Mouse (Mus musculus): ENCODE measurements around the gene Pitpnm2.

The Pitpnm2 gene

DNA sequence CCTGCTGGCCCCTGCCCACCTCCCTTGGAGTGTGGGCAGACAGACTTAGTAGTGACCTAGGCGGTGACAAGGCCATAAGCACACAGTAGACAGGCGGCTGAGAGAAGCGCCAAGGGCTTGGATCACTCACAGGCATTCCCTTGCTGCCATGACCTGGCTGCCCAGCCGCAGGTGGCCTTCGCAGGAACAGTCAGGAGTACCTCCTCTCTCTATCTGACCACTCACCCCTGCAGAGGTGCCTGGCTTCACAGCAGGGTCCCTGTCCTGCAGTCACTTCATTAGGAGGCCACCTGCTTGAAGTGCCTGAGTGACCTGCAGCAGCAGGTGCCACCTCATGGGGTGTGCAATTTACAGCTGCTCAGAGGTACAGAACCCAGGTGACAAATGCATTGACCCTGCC, 50.4 kb downstream of the Pitpnm2 start:
- DNase-seq: no peak

DNA sequence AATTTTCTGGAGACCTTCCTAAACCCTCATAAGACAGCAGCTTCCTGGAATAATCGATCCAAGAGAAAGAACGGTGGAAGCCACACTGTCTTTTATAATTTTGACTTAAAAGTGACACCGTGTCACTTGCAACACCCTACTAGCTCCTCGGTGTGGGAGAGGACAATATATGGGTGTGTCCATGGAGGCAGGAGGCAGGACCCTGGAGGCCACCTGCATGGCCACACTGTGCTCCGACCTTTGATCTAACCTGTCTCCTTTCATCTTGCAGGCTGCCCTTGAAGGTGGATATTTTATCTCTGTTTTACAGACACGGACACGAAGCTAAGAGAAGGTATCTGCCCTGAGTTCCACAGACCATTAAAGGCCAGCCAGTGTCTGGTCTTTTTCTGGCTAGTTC, 51.1 kb downstream of the Pitpnm2 start:
- DNase-seq: no peak

DNA sequence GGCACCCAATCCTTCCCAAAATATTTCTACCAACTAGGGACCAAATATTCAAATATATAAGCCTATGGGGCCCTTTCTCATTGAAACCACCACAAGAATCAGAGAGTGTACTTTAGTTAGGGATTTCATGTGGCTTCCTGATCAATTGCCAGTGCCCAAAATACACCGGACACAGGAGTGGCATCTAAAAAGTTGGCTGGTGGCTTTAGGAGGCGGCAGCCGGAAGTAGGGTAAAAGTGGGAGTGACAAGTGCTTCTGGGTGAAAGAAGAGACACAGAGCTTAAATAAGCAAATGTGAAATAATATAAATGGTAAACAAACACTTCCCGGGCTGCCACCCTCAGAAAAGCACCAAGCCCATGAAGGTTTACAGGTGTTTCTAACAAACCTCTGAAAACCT, 53.5 kb downstream of the Pitpnm2 start:
- no peak for DNase-seq

DNA sequence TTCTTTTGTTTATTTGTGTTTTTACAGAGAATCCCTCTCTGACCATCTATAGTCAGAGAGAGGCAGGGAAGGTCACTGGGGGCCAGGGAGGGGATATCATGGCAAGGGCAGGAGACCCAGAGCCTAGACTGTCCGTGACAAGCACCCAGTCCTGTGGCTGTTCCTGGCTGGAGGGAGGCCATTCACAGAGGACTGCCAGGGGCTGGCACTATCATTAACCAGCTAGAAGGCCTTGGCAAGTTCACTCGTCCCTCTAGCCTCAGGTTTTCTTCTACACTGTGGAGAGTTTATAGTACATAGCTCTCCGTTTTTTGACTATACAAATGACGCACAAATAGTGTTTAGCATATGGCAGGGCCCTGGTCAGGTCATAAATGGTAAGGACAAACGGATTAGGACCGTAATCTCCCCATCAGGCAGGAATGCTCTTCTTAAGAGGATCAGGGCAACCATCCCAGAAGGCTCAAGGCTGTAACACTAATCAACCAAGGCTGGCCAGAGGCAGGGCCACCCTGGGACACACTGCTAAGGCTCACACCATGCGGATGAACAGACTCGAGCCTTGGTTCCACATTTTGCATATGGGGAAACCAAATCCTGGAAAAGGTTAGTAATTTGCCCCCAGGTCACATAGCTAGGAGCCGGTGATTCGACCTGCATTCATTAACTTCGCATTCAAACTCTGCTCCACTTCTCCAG, 55.0 kb downstream of the Pitpnm2 start:
- DNase-seq: no peak

DNA sequence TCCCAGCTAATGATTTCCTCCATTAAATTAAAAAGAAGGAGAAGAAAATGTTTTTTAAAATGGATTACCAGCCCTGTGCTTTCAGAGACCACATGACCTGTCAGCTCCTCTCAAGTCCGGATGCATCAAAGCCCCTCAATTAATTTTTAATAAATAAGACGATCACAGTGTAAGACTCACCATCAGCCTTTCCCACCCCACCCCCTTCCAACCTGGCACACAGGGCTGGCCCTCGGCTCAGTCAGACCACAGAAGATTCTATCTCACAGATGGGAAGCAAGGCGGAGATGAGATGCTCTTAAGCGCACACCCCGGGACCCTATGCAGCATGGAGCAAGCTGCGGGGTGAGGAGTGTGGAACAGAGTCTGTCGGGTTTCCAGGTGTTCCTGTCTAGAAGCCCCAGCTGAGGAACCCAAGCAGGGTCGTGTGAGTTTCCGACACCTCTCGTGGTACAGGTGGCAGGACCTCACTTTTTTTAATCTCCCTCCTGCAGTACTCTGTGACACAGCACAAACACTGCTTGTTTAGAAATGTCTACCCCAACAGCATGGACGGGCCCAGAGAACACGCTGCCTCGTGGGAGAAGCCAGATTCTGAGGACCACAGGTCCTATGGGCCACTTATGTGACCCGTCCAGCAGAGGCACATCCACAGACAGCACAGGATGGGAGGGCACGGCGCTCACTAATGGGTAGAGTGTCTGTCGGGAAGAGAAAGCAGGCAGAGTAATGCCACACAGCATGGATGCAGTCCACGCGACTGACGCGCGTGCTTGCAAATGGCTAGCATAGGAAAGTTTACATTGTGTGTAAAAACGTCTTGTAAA, 56.1 kb downstream of the Pitpnm2 start:
- no peak for DNase-seq

DNA sequence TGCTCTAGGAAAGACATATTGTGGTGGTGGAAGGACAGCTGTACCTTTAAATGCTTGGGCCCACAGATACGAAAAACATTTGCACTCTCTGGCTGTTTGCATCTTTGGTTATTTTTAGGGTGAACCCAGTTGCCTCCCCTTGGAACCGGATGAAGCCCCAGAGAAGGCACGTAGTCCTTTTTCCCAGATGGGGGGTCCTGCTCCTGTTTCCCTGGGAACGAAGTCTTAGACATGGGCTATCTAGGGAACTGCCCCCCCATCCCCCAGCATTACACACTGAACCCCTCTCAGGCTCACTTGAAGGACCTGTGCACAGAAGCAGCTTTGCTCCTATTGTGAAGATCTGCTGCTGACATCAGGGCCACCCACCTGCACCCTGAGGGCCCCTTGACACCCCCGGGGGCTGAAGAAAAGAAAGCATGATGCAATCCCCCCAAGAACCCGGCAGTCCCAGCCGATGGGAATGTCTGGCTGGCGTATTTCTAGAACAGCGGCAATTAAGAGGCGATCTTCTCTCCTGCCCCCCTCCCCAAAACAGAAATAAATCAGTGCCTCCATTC, 56.8 kb downstream of the Pitpnm2 start:
- DNase-seq: no peak

DNA sequence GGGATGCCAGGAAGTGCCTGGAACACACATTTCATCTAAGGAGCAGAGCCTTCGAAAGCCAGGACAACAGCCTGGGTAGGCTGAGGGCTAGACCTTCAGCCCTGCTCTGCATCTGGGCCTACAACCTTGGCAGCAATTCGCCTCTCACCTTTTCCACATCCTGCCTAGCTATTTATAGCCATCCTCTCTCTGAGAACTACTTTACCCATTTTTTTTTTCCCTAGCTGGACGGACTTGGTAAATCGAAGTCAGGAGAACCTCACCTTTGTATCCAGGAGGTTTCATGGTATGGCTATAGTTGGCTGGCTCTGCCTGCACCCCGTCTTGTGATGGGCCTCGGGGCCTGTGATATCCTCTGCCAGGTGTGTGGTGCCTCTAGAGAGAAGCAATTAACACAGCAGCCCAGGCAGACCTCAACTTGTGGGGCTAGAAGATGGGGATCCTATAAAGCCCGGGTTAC, 57.3 kb downstream of the Pitpnm2 start:
- DNase-seq: no peak

DNA sequence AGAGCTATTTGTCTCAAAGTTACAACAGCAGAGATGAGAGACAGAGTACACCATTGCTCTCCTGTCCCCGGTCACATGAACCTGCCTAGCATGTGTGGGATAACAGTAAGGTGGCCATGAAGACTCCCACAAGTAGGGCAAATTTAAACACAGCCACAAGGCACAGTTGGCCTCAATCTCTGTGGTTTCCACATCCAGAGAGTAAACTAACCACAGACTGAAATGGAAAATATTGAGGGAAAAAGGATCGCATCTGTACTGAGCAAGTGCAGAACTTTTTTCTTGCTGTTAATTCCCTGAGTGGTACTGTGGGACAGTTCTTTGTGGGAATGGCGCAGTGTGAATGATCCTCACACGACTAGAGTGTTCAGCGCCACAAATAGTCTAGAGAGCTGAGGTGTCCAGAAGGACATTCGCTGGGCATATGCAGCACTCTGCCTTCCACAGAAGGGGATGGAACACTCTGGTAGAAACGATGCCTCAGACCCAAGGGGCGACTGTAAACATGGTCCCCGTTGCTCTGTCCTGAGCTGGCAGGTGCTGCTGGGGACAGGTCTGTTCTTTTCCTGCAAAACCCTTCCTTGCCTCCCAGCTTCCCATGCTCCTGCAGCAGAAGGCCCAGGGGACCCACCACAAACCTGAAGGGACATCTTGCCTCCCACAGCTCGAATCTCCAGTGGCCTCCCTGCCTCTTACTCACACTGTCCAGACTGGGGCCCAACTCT, 59.3 kb downstream of the Pitpnm2 start:
- no peak for DNase-seq

DNA sequence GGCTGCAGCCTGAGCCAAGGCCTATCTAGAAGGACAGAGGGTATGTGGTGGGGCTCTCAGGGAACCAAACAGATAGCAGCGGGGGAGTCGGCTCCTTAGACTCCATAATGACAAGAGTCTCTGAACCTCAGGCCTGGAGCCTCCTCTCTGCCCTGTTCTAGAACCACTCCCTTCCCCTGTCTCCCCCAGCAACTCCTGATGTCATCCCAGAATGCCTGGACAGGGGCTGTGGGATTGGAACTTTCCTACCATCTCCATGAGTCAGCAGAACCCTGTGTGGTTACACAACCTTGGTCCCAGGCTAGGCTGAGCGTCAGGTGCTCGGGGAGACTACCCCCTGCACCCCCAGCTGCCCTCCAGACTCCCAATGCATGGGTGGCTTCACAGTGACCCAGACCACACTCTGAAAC, 60.0 kb downstream of the Pitpnm2 start:
- DNase-seq: no peak

DNA sequence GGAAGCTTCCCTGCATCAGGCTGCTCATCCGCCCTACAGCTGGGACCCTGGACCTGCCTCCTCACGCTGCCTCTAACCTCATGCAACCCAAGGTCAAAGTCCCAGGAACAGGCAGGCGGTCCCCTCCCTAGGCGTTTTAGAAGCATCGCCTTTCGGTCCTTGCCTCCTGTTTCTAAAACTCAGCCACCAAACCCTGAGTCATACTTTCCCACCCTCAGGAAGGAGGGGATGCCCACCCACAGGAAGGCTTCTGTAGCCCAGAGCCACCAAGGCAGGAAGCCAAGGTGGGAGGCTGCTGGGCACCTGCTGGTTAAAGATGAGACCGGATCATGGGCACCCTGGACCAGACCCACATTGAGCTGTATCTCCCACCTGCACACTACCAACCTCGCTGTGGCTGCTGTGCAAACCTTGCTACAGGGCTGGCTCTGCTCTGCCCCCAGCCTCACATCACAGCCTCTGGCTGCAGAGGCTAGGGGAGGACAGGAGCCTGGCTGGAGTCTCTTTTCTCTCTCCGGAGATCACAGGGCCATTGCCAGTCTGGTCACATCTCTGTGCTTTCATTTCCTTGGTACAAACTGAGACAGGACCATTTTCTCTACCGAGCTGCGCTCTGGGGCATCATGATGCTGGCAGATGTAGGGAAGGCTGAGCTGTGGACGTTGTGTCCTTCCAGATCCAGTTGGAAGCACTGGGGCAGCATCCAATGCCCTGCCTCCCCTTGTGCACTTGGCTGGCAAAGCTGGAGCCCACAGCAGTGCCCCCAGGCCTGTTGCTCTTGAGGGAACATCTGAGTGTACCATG, 61.9 kb downstream of the Pitpnm2 start:
- DNase-seq: peak; percentile 84

DNA sequence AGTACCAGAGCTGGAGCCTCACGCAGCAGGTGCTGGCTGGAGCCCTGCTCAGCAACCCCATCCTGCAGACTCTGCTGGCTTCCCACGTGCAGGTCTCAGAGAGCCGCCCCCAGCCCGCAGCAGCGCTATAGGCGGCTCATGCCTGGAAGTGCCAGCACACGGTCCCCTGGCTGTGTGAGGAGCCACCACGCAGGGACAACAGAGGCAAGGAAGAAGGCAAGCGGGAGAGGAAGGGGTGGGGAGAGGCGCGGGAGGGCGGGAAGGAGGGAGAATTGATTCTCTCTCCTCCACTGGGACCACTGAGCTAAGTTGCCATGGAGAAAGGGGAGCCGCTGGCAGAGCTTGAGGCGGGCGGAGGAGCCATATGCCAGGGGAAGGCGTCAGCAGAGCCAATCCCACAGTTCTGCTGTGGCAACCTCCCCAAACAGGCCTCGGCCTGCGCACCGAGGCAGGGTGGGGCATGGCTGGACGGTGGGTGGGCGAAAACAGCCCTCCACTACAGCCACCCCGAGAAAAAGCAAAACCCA, 62.5 kb downstream of the Pitpnm2 start:
- peak; percentile 87 for DNase-seq

DNA sequence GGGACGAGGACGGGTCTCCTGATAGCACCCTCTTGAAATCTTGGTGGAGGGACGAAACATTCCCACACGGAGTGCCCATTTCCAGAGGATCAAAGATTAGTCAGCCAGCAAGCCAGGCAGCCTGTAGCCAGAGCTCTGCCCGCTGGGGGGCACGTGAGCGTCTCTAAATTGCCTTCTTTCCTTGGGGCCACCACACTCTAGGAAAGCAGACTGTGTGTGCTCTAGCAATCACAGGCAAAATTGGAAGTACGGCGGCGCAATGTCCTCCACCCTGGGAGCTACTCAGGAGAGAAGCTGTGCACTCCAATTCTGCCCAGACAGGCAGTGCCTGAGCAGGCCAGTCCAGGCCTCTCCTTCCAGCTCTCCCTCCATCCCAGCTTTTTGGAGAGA, 63.1 kb downstream of the Pitpnm2 start:
- DNase-seq: peak; percentile 68

DNA sequence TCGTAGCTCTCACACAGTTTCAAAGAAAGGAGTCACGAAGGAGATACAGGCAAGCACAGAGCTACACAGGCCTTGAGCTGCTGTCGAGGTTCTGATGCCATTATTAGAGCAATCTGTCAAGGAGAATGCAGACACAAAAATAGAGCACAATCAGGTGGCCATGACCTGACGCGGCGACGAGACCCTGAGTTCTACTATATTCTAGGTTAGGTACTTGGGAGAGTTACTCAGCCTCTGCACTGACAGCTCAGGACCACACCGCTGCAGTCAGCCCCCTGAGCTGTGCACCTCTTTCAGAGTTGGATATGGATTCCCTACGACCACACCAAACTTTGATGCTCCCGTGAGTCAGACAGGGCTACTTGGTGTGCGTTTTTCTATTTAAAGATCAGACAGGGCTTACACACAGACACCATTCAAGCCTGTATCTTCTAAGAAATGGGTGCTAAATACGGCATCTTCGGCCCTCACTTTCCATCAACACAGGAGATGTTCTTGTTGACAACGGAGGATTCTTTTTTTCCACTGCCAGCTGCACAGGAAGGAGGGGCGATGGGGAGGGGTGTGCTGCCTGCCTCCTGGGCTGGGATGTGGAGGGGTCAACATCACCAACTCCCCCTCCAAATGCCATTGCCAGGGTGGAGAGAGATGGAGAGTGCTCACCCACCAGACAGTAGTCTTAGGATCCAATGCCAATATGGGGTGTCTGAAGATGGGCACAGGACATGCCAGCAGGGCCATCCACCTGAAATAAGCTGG, 63.7 kb downstream of the Pitpnm2 start:
- no peak for DNase-seq

DNA sequence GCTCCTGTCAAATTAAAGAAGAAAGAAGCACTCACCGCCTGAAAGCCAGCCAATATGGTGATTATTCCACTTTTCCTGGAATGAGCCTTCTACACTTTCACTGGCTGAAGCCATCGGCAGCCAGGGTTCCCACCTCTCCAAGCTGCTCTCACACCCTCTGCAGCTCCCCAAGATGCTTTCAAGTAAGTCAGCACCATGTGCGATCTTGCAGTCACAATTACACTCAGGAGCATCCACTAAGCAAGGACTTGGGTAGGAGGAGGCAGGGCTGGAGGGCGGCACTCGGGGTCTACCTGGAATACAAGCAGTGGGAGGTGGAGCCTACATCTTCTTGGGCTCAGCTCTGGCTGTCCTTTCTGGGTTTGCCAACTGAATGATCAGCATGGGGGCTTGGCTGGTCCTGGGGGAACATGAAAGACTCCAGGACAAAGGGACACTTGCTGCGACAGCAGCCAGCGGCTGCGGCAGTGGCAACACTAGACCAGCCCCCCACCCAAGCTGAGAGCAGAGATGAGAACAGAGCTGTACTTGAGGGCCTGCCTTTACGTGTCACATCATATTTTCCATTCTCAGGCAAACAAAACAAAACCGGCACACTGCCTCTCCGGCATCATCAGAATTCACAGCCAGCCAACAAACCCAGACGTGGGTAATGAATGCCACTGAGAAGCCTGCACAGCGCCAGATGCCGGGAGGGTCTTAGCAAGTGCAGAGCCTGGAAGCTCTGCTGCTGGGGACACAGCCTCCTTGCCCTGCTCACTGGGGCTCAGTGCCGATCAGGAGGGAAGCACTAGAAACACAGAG, 64.5 kb downstream of the Pitpnm2 start:
- DNase-seq: peak; percentile 57

DNA sequence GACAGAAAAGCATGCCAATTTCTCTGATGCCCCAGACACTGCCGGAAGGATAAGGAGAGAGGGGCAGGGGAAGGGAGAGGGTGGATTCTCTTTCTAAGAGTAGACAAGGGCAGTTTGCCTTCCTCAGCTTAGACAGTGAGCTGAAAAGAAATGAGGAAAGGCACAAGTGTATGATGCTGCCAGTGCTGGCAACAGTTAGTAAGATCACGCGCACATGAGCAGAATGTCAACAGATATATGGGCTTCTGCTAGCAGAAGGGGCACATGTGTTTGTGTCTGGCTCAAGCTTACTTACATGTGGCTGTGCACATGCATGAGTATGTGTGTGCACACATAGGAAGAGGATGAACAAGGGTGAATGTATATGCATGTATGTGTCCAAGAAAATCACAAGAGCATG, 65.4 kb downstream of the Pitpnm2 start:
- DNase-seq: no peak

DNA sequence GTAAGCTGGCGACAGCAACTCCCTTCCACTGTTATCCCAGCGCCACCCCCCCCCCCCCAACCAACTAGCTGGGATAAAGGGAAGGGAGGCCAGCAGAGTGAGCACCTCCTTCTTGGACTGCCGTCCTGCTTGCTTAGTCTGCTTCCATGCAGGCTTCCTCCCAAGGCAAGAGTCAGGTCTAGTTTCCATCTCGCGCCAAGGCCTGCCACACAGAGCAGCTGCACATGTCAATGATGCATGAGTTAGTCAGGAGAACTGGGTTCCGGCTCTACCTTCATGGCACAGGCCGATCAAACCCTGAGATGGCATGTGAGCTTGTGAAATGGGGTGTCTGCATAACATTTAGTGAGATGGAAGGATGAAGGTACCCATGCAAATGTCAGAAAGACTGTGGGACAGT, 66.9 kb downstream of the Pitpnm2 start:
- DNase-seq: no peak

DNA sequence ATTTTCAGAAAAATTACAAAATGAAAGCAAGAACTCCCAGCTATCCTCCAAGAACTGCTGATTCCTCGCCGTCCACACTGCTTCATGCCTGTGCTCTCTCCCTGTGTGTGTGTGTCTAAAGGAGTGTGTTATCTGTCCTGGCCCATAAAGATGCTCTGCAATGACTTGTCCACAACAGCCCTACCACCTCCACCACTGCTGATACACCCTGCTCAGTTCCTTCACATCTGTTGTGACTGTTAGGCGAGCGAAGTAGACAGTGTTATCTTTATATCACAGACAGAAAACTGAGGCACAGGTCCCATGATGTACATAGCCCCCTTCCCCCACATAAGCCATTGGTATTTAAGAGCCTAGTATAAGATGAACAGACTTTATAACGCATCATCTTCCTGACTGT, 67.5 kb downstream of the Pitpnm2 start:
- DNase-seq: no peak

DNA sequence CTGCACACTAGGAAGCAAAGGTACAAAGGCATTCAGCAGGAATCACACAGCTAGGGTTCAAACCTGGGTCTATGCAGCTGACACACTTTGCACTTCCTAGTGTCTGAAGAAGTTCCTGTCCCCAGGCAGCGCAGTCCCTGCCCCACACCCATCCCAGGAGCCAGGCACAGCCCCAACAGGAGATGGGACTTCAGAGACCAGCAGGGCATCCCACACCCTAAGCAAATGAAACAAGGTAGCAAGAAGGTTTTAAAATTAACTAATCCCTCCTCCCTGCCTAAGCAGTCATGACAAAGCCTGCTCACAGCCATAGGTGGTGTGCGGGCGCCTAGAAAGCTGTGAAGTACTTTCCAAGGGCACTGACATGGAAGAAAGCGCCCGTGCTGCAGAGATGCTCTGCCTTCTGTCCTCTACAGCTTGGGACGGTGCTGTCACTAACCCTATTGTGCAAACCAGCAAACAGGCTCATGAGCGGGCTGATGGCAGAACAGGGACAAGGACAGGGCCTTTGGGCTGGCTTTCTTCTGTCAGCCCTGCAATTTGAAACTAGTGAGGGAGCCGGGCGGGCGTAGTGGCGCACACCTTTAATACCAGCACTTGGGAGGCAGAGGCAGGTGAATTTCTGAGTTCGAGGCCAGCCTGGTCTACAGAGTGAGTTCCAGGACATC, 68.9 kb downstream of the Pitpnm2 start:
- DNase-seq: no peak

DNA sequence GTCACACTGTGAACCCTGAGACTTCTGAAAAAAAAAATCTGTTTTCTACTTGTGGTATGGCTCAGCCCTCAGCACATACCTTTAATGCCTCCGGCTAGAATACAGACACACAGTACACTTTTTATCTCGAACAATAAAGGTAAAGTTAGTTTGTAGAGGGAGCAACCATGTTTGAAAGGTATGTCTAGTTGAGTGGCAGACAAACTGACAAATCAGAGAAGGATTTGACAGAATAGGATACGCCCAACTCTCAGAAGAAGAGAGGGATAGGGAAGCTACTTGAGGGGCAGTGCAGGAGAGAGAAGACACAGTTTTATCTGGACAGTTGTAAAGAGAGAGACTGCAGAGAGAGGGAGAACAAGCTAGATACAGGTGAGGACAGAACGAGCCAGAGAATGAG, 70.1 kb downstream of the Pitpnm2 start:
- DNase-seq: no peak

DNA sequence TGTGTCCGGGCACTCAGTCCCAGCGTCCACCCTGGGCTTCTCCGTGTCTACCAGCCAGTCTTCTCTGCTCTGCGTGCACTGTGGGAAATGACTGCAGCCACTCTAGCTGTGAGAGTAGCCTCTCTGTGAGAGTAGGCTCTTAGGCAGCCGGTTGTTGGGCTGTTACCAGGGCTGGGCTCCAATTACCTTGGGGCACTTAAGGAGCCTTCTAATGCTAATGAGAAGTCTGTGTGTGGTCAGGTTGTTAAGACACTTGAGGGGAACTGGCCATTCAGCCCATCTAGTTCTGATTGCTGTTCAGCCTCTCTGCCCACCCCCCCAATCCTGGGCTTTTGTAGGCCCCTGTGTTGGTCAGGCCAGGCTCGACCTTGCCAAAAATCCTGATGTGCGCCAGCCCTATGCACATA, 72.8 kb downstream of the Pitpnm2 start:
- DNase-seq: no peak

Measured in right cerebral cortex, adult 18-20 months (tissue).